Mouse (Mus musculus): ENCODE data around the gene Kcnn3.

Gene Kcnn3

GRCm38 (mm10) chr3:89520618-89521502, 896 bp downstream of the Kcnn3 start:
- peak; percentile 53 for DNase-seq (ENCODE audit: low spot score)

GRCm38 (mm10) chr3:89521503-89521854, 1.5 kb downstream of the Kcnn3 start:
- DNase-seq (ENCODE audit: low spot score), result no peak

GRCm38 (mm10) chr3:89522450-89523128, 2.6 kb downstream of the Kcnn3 start:
- no peak for DNase-seq (ENCODE audit: low spot score)

DNA sequence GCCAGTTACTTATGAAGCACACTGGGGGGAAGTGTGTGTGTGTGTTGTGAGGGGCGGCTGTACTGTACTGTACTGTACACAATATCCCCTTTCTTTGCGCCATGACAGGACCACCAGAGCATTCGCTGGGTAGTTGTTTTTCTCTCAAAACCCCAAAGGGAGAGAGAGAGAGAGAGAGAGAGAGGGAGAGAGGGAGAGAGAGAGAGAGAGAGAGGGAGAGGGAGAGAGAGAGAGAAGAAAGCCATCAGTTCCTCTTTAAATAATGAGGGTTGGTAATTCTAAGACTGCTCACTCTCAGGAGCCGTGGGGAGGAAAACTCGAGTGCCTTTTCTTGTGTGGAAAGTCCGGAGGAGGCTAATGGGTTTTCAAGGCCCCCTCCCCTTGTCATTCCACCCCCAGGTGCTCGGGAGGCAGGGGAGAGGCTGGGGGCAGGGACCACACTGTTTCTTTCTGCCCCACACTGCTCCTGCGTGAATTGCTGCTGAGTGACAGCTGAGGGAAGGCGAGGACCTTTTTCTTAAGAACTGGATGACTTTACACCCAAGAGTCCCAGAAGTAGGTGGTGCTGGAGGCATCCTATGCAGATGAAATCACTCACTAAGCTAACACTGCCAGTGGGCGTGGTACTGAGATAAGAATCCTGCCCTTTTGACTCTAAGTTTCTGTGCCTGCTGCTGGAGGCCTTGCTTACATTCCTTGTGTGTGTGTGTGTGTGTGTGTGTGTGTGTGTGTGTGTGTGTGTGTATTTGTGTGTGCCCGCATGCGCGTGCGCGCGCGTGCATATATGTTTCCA, 6.5 kb downstream of the Kcnn3 start:
- DNase-seq (ENCODE audit: low spot score), result no peak

DNA sequence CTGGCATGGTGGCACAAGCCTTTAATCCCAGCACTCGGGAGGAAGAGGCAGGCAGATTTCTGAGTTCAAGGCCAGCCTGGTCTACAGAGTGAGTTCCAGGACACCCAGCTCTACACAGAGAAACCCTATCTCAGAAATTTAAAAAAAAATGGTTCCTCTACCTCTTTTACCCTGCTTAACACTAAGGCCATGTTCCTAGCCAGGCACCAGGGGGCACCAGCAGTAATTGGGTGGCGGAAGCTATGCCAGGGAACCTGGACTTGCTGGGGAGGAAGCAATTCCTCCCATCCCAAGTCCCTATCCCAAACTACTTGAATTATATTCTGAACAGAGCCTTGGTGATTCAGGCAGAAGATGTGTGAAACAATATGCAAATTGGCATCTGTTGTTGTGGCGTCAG, 9.8 kb downstream of the Kcnn3 start:
- DNase-seq (ENCODE audit: low spot score), result no peak

- no peak for DNase-seq (ENCODE audit: low spot score)
These were observed 14.7 kb downstream of the Kcnn3 start for GRCm38 (mm10) chr3:89534566-89535097.

DNA sequence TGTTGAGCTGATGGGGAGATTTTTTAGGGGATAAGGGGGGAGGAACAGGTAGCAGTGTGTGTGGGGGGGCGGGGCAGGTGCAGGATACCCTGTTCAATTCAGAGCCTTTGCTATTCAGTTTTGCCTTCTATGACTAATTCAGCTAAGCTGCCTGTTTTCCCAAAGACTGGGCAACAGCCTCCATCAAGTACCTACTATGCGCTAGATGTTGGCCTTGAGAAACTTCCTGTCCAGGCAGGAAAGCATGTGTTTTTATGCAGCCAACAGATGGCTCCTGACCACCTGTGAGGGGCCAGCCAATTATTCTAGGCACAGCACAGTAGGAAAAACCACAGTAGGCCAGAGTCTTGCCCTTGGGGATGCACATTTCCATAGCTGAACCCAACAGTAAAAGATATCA, 15.2 kb downstream of the Kcnn3 start:
- no peak for DNase-seq (ENCODE audit: low spot score)

DNA sequence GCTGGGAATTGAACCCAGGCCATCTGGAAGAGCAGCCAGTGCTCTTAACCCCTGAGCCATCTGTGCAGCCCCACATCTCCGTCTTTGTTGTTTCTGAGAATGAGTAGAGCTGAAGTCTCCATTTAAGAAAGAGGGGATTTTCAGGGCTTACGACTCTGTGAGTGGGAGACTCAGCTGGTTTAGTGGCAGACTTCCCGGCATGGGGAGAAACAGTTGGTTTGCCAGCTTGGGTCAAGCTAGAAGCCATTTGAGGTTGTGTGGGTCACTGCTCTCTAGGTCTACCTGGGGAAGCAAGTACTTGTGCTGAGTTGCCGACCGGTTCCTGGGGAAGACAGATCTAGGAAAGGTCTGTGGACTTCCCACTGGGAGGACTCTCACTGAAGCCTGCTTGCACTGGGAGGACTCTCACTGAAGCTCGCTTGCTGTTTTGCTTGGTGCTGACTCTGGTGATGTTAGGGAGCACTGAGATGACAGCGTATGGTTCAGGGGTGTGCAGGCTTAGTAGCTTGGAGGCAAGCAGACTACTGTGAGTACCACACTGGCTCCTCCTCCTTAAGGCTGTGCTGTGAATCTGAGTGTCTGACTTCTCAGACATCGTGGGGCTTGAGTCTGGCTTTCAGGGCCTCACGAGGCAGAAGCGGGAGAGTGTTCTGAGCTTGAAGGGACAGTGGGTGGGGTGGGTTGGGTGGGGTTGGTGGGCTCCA, 19.2 kb downstream of the Kcnn3 start:
- no peak for DNase-seq (ENCODE audit: low spot score)

DNA sequence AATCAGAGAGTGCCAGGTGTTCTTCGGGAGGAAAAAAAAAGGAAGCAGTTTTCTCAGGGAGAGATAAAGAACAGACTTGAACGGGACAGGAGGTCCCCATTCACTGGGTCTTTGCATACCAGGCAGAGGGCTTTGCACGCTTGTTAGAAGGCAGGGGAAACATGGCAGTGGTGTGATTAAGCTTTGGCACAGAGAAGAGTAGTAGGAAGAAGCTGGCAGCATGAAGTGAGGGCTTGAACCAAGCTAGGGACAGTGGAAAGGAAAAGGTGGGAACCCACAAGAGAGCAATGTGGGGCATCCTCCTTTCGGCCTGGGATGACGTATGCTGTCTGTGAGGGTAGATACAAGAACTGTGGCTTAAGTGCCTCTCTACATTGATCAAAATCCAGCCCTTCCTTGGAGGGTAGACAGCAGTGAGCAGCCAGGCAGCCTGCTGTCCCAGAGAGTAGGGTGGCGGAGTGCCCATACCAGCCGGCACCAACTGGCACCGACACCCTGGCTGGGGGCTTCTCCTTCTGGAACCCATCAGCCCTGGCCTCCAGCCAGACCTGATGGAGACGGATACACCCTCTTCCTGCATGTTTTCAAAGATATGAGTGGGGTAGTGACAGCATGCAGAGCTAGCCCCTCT, 19.9 kb downstream of the Kcnn3 start:
- peak; percentile 78 for DNase-seq (ENCODE audit: low spot score)

GRCm38 (mm10) chr3:89540371-89540743, 20.4 kb downstream of the Kcnn3 start:
- no peak for DNase-seq (ENCODE audit: low spot score)

DNA sequence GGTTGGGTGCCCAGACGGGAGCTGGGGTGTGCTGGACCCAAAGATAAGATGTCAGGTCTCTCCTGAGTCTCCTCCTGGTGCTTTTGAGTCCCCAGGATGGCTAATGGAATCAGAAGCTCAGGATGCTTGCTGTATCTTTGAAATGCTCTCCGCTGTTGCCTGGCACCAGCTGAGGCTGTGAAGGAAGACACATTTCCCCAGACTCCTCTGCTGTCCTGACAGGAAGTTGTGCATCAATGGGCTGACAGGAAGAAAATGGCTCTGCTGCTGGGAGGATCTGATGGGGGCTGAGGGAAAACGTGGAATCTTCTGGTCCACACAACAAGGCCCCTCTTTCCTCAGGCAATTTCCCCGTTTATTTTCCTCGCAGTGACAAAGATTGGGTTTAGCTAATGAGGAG, 27.0 kb downstream of the Kcnn3 start:
- DNase-seq (ENCODE audit: low spot score), result no peak

GRCm38 (mm10) chr3:89548805-89549204, 28.8 kb downstream of the Kcnn3 start:
- no peak for DNase-seq (ENCODE audit: low spot score)

DNA sequence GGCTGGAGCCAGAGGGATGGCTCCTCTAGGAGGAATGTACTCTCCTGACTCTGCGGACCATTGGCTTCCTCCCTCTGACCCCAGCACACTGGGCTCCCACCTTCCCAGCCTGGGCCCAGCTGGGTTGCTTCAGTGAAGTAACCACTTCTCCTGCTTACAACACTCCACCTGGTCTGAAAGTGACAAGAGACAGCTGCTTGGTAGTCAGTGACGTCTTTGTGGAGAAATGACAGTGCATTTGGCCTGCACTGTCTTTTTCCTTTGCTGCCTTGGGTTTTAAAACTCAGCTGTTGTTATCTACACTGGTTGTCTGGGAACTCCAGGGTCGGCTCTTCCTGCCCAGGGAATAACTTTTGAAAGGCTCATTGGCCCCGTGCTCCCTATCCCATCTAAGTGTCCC, 29.5 kb downstream of the Kcnn3 start:
- no peak for DNase-seq (ENCODE audit: low spot score)

DNA sequence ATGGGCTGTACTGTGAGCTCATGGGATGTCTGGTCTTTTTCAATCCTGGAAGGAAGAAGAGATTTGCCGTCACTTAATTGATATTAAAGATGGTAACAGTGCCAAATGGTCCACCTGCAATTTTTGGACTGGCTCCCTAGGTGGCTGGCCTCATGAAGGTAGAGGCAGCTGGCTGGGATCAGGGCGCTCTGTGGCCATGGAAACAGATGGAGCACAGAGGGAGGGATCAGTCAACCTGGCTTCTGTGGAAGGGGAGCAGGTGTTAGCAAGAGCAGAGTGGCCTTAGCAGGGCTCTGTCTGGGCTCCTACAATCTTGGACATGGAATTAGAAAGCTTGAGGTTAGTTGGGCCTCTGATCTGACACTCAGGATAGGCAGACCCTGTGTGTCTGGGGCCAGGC, 31.9 kb downstream of the Kcnn3 start:
- no peak for DNase-seq (ENCODE audit: low spot score)

- DNase-seq (ENCODE audit: low spot score), result no peak
These were observed 33.5 kb downstream of the Kcnn3 start for GRCm38 (mm10) chr3:89553432-89553831.

DNA sequence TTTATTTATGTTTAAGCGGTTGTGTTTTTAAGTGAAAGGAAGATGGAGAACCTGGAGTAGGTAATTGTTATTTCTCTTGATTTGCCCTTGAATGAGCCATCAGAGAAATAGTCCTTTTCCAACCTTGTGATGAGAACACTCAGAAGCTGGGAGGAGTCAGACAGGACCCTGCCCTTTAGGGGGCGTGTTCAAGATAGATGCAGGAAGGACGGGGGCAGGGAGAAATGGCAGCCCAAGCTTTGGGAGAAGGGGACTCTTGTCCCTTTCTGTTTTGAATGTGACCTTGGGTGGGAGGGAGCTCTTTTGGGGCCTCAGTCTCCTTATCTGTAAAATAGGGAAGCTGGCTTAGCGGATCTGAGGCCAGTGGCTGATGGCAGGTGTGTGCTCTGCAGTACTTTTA, 34.0 kb downstream of the Kcnn3 start:
- no peak for DNase-seq (ENCODE audit: low spot score)

GRCm38 (mm10) chr3:89554587-89554986, 34.6 kb downstream of the Kcnn3 start:
- DNase-seq (ENCODE audit: low spot score), result no peak

- DNase-seq (ENCODE audit: low spot score), result peak; percentile 29
These were observed 37.8 kb downstream of the Kcnn3 start for GRCm38 (mm10) chr3:89557811-89558210.

- DNase-seq (ENCODE audit: low spot score), result peak; percentile 16
These were observed 39.3 kb downstream of the Kcnn3 start for GRCm38 (mm10) chr3:89558972-89559910.

DNA sequence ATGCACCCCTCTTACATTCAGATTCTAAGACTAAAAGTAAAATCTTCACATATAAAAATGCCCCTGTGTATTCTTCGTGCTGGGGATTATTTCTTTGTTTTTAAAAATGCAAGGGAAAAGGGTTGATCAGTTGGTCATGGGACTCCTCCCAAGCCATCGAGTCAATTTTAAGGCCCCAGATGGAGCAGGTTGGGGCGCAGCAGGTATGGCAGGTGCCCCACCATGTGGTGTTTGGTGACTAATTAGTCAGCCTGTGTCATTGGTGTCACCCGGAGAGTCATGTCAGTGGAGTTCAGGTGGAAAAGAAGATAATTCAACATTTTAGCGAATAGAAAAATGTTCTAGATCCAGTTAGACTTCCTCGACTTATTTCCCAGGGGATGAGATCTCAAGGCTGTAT, 41.4 kb downstream of the Kcnn3 start:
- DNase-seq (ENCODE audit: low spot score), result no peak
